Mouse (Mus musculus): ENCODE measurements around the gene Ptf1a.

Ptf1a gene

DNA sequence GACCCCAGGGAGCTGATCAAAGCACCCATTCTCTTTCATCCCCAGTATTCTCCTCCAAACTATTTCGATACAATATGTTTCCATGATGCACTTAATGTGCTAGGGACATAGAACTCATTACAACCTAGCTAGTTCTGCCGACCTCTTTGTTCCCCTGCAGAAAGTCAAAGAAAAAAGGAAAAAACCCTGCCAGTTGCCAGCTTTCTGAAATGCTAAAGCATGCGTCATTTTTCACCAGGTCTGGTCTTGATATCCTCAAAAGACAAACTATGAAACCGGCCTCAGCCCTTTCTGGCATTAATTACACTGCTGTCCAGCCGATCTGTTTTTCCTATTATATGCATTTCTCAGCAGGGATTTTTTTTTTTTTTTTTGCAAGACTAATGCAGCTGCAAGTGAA lies 9.8 kb downstream of the Ptf1a start:
- DNase-seq: no peak

DNA sequence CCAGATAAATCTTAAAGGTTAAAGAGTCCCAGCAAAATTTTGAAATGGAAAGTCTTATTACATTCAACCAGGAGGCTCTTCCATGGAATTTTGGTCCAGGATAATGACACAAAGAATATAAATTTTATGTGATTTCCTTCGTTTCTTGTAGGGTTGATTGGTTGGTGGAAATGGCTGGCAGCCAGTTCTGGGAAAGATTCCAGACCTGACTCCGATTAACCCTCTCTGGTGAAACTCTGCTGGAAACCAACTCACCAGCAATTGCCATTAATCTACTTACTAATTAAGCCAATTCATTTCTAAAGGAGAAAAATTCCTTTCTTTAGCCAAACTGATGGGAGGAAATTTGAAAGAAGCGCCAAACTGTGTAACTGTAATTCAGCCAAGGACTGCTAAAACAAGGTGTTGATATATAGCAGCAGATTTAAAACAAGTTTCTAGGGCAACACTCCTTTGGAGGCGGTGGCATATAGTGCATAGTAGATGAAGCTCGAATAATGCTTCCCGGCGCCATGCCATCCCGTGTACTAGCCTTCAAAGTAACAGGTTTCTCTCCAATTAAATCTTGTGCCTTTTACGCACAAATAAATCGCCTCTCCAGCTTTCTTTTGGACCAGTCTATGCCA lies 10.5 kb downstream of the Ptf1a start:
- DNase-seq: no peak

DNA sequence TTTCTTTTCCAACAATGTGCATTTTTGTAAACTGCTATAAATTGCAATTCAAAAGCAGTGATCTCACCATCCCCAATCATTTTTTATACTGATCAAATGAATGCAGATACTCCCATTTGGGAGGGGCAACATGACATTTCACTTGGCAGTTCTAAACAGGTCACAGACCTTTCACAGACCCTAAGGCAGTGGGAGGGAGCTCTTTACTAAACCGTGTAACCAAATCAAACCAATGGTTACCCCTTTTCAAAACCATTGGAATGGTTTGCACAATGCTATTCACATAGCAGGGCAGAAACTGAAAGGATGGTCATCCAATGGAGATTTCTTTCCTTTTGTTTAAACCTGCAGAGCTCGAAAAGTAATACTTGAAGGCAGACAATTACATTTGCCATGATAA lies 13.3 kb downstream of the Ptf1a start:
- no peak for DNase-seq

DNA sequence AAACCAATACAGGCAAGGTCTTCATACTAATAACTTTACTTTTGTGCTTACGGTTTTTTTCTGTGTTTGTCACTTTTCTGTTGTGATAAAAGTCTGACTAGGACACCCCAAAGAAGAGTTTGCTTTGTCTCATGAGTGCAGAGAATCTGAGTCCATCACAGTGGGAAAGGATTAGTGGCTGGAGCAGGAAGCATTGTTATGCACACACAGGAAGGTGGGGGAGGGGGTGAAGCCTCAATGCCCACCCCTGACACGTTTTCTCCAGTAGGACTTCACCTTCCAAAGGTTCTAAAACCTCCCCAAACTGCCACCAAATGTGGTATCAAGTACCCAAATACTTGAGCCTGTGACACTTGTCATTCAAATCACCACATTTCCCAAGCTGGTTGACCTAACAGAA lies 16.5 kb downstream of the Ptf1a start:
- DNase-seq: no peak

DNA sequence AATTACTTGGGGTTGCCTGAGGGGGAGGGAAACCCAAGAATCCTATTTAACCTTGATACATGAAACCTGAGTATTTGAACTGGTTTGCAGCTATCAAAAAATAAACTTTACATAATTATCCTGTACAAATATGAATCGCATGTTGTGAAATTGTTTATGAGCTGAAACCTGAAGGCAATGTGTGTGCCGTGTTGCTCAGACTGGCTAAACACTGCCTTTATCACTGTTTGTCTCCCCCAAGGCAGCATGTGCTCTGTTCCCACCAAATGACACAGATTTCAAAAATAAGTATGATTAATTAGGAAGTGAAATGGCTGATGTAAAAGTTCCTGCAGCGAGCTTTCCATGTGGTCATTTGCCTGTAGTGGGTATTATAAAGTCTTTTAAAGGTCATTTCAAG lies 44.8 kb downstream of the Ptf1a start:
- no peak for DNase-seq

All from thymus, postnatal 25 days (tissue).